In the genomic region with DNA sequence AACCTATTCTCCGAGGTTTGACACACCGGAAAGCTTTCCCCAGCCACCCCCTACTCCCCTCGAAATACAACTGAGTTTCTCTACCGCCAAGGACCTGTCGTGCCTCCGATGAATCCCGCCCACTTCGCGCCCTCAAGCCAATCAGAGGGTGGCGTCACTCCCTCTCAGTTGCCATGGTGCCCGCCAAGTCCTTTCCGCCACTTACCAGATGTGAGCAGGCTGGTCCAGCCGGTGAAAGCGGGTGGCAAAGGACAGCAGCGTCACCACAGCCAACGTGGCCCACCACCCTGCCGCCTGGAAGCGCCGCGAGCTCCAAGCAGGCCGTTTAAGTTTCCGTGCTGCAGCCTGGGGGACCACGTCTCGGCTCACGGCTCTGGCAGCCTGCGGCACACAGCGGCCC, we compare ENCODE assay signal across 8 mouse cellular contexts. TPM values are rescaled to one million over a fixed set of nuclear protein-coding genes. Genes with fewer than 3 reads are reported as not detected.
DNase-seq lines count a peak whose midpoint lies in the region; ATAC-seq and TF ChIP-seq lines count a peak whose summit lies in the region.

Gene Gstz1, plus strand, starts transcription at position 200 of the 400 bp plus-strand sequence.

- peak within 1 kb of the TSS; percentile 86 for H3K9ac ChIP-seq in heart, embryonic 14.5 days (ENCODE audit: low read length)
- peak within 1 kb of the TSS; percentile 82 for H3K9ac ChIP-seq in liver, embryonic 13.5 days
- H3K9ac ChIP-seq in stomach, postnatal 0 days (ENCODE audit: low read length), result peak within 1 kb of the TSS; percentile 71

- DNase-seq in c-Kit-negative CD71-positive TER-119-positive erythroid progenitor cells, embryonic 14.5 days (ENCODE audit: low read depth, low spot score), result peak; percentile 80
- peak; percentile 77 for DNase-seq in fibroblast of lung, adult 2 months (ENCODE audit: low read depth)
- peak; percentile 92 for DNase-seq in kidney, postnatal 14 days
- DNase-seq in liver, embryonic 13.5 days, result peak; percentile 86
- peak; percentile 90 for DNase-seq in neural tube, embryonic 10.5 days (ENCODE audit: extremely low spot score, low spot score)
- peak; percentile 91 for DNase-seq in stomach, postnatal 0 days (ENCODE audit: low spot score)

- peak within 1 kb of the TSS; percentile 67 for H3K4me2 ChIP-seq in heart, embryonic 14.5 days (ENCODE audit: low read length)
- peak within 1 kb of the TSS; percentile 77 for H3K4me2 ChIP-seq in liver, embryonic 13.5 days
- peak within 1 kb of the TSS; percentile 71 for H3K4me2 ChIP-seq in stomach, postnatal 0 days (replicated peaks; ENCODE audit: low read depth)

- no peaks in the 10 kb centered on the region for H3K36me3 ChIP-seq in heart, embryonic 14.5 days (ENCODE audit: control insufficient read depth, insufficient read depth, low read length)
- peaks cover 9% of the 10 kb centered on the region for H3K36me3 ChIP-seq in liver, embryonic 13.5 days
- no peaks in the 10 kb centered on the region; the same call in 1 of the 2 replicates for H3K36me3 ChIP-seq in stomach, postnatal 0 days (ENCODE audit: control insufficient read depth, insufficient read depth, low read length)

- H3K4me1 ChIP-seq in heart, embryonic 14.5 days (ENCODE audit: control insufficient read depth in 2 of 2, insufficient read depth in 2 of 2, low read length in 2 of 2), result peaks cover 0 to 10% of the 10 kb centered on the region in 2 experiments; a peak in 3 of 4 replicates
- peaks cover 25% of the 10 kb centered on the region for H3K4me1 ChIP-seq in liver, embryonic 13.5 days (replicated peaks)
- H3K4me1 ChIP-seq in stomach, postnatal 0 days (replicated peaks; ENCODE audit: control insufficient read depth, insufficient read depth), result no peaks in the 10 kb centered on the region

- peak; percentile 82 for ATAC-seq in CD4-positive, CD25-positive, alpha-beta regulatory T cell, adult 4 months
- peak; percentile 74 for ATAC-seq in heart, embryonic 14.5 days (ENCODE audit: insufficient number of reproducible peaks, insufficient read depth, low FRiP score, low read depth)
- peak; percentile 80 for ATAC-seq in liver, embryonic 13.5 days (ENCODE audit: low read depth)
- peak; percentile 84 for ATAC-seq in stomach, postnatal 0 days (ENCODE audit: low FRiP score, low TSS enrichment)

- H3K27me3 ChIP-seq in heart, embryonic 14.5 days (ENCODE audit: control insufficient read depth, insufficient read depth, low read length), result no peaks in the 10 kb centered on the region
- H3K27me3 ChIP-seq in liver, embryonic 13.5 days, result no peaks in the 10 kb centered on the region
- H3K27me3 ChIP-seq in stomach, postnatal 0 days (ENCODE audit: control insufficient read depth, insufficient read depth, low read length), result no peaks in the 10 kb centered on the region

- H3K4me3 ChIP-seq in heart, embryonic 14.5 days (ENCODE audit: control insufficient read depth in 1 of 2, insufficient read depth in 1 of 2, low read depth in 1 of 2, low read length in 2 of 2), result peak within 1 kb of the TSS; percentile 64 to 97
- peak within 1 kb of the TSS; percentile 75 for H3K4me3 ChIP-seq in liver, embryonic 13.5 days (replicated peaks)
- H3K4me3 ChIP-seq in stomach, postnatal 0 days (ENCODE audit: low read depth, low read length), result peak within 1 kb of the TSS; percentile 79

- TF ChIP-seq EP300 in stomach, postnatal 0 days (optimal IDR thresholded peaks at IDR 0.05), result no peak

- TF ChIP-seq CTCF in stomach, postnatal 0 days (IDR thresholded peaks at IDR 0.05; ENCODE audit: low read depth), result peak; percentile 37

- peak within 1 kb of the TSS; percentile 88 to 95 for H3K27ac ChIP-seq in heart, embryonic 14.5 days (replicated peaks in 1 of 2; ENCODE audit: control insufficient read depth in 1 of 2, insufficient read depth in 1 of 2, low read depth in 2 of 2, low read length in 2 of 2)
- H3K27ac ChIP-seq in liver, embryonic 13.5 days, result peak within 1 kb of the TSS; percentile 81
- H3K27ac ChIP-seq in stomach, postnatal 0 days (replicated peaks), result peak within 1 kb of the TSS; percentile 89

- H3K9me3 ChIP-seq in heart, embryonic 14.5 days (ENCODE audit: control insufficient read depth, low read length), result peaks cover 7% of the 10 kb centered on the region; the same call in 1 of the 2 replicates
- H3K9me3 ChIP-seq in liver, embryonic 13.5 days (replicated peaks), result no peaks in the 10 kb centered on the region
- H3K9me3 ChIP-seq in stomach, postnatal 0 days (ENCODE audit: control insufficient read depth, low read length), result no peaks in the 10 kb centered on the region

- WGBS in heart, embryonic 14.5 days, result under 1% methylated on average over 27 of the region's 27 CpGs
- under 1% methylated on average over 27 of the region's 27 CpGs for WGBS in liver, embryonic 13.5 days (ENCODE audit: insufficient replicate concordance)
- under 1% methylated on average over 27 of the region's 27 CpGs for whole genome bisulfite sequencing in stomach, postnatal 0 days

RNA-seq across cellular contexts. Expression of gene Gstz1, which starts in this region (rescaled TPM):
- 10 to 100 TPM; 13.8 to 21.4 TPM for polyA plus RNA-seq in CD4-positive, CD25-positive, alpha-beta regulatory T cell, adult 4 months (2017; shearing (Covaris generic))
- polyA plus RNA-seq in heart, embryonic 14.5 days (2014; fragmentation: Nextera tagmentation; extraction: Ambion mirVana), result 39.3 and 42.7 TPM in 2 replicates
- 61.1 and 67.2 TPM in 2 replicates for polyA plus RNA-seq in liver, embryonic 13.5 days (2015; fragmentation: Nextera tagmentation; extraction: Ambion mirVana)
- polyA plus RNA-seq in stomach, postnatal 0 days (2015; fragmentation: Nextera tagmentation; extraction: Ambion mirVana), result 23.6 and 31.3 TPM in 2 replicates

Comparison
In these comparisons a context has a peak if more than half of its experiments do, and no peak if none do; other contexts are left out.
1. Peak in every context shown above with its lines: DNase-seq, ATAC-seq, H3K4me3 ChIP-seq and H3K27ac ChIP-seq.